Mouse (Mus musculus) limb, embryonic 15.5 days (tissue): ENCODE data around the gene Ndufs4. TPM values are rescaled to one million over a fixed set of nuclear protein-coding genes. Genes with fewer than 3 reads are reported as not detected.

Source experiments
- ATAC-seq: fragments of 200-750 bp; cut with Nextera tagmentation; 2 replicates; pipeline ENCODE4 v1.8.0; 2017; ENCODE audit warnings: low read depth, moderate TSS enrichment; ENCODE audit not compliant: insufficient number of reproducible peaks, low FRiP score, low TSS enrichment
- H3K27ac ChIP-seq: fragments of 300-500 bp; sonication (generic); 2 replicates; pipeline ENCODE4 v1.5.1; 2015; ENCODE audit warnings: moderate library complexity, mild to moderate bottlenecking, inconsistent platforms
- H3K27me3 ChIP-seq: fragments of 300-500 bp; sonication (generic); 2 replicates; pipeline ENCODE4 v1.6.1; 2015; ENCODE audit warnings: inconsistent platforms
- H3K36me3 ChIP-seq: fragments of 300-500 bp; sonication (generic); 2 replicates; pipeline ENCODE4 v1.6.1; 2015; ENCODE audit warnings: inconsistent platforms
- H3K4me1 ChIP-seq: fragments of 300-500 bp; sonication (generic); 2 replicates; pipeline ENCODE4 v1.6.1; 2015; ENCODE audit warnings: inconsistent platforms
- H3K4me2 ChIP-seq: fragments of 300-500 bp; sonication (generic); 2 replicates; pipeline ENCODE4 v1.6.1; 2015; ENCODE audit warnings: mild to moderate bottlenecking, inconsistent platforms
- H3K4me3 ChIP-seq: fragments of 300-500 bp; sonication (generic); 2 replicates; pipeline ENCODE4 v1.5.1; 2015; ENCODE audit warnings: mild to moderate bottlenecking, inconsistent platforms
- H3K9ac ChIP-seq: fragments of 300-500 bp; sonication (generic); 2 replicates; pipeline ENCODE4 v1.6.1; 2015; ENCODE audit warnings: inconsistent platforms
- H3K9me3 ChIP-seq: fragments of 300-500 bp; sonication (generic); 2 replicates; pipeline ENCODE4 v1.6.1; 2016; ENCODE audit warnings: inconsistent platforms
- WGBS: fragments of 180-500 bp; shearing (Covaris S2); methylation state at CpG from one replicate; pipeline ENCODE4 v1.1.7; 2015; 5-methylcytosine and 5-hydroxymethylcytosine counted together
- polyA plus RNA-seq: library from polyadenylated mRNA; unstranded; fragments of >200 nt; fragmentation: Nextera tagmentation; extraction: Ambion mirVana; gene quantifications from 2 replicates; pipeline ENCODE4 v1.2.1, GENCODE M21; 2015

Gene Ndufs4
- 241 and 251 TPM in 2 replicates for polyA plus RNA-seq

DNA sequence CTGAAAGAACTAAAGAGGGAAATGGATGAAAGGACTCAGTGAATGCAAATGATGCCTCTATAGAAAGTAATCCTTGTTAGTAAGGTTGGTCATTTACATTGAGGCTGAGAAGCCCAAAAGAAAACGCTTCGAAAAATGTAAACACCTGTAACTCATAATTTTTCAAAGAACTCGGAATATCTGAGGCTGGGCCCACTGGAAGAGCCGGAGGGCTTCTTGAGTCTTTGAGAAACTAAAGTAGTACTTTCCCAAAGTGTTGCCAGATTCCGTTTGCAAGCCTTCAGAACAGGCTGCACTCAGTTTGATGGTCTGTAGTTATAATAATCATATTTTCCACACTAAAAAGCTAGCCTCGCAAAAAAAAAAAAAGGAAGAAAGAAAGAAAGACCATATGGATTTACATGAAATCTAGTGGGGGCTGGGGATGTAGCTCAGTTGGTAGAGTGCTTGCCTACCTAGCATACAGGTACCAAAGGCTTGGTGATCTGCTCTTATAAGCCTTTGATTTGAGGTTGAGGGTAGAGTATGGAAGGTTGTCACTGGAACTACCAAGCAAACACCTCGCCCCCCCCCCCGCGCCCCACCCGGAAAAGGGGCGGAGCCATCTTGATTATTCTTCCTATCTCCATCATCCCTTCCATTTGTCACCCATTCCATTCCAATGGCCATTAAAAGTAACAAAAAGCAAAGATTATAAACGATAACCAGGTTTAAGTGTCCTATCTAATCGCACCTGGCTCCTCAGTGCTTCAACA lies at the start of gene Ndufs4:
Gene Ndufs4, minus strand, starts transcription at position 48 of the 755 bp plus-strand sequence.
- Histone ChIP-seq H3K4me2 (peak within 1 kb of the TSS; percentile 61), H3K4me1 (peaks cover 11% of the 10 kb centered on the region), H3K9me3 (no peaks in the 10 kb centered on the region), H3K9ac (peak within 1 kb of the TSS; percentile 73), H3K4me3 (peak within 1 kb of the TSS; percentile 91), H3K27ac (peak within 1 kb of the TSS; percentile 84), H3K27me3 (no peaks in the 10 kb centered on the region), H3K36me3 (peaks cover 3% of the 10 kb centered on the region; the same call in 1 of the 2 replicates)
- ATAC-seq = no peak
- WGBS = 31% methylated on average over 13 of the region's 13 CpGs

DNA sequence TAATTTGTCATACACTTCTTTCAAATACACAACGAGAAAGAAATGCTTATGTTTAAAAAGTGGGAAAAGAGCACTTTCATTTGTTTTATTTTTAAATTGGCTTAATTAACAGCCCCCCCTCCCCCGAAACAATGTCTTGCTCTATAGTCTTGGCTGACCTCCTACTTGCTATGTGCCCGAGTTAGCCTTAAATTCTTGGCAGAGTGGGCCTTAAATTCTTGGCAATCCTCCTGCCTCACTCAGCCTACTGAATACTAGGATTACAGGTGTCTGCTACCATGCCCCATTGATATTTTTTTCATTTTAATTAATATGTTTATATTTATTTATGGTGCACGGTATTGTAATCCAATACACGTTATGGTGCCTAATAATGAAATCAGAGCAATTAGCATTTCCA lies 44.4 kb upstream of the Ndufs4 start:
- Histone ChIP-seq H3K9me3 (no peaks in the 10 kb centered on the region), H3K4me1 (no peaks in the 10 kb centered on the region), H3K4me2 (no peak overlapping the region), H3K36me3 (no peaks in the 10 kb centered on the region), H3K4me3 (no peak overlapping the region), H3K27me3 (no peaks in the 10 kb centered on the region), H3K9ac (no peak overlapping the region), H3K27ac (no peak overlapping the region)
- no peak for ATAC-seq
- 73% methylated on average over 5 of the region's 5 CpGs for WGBS

DNA sequence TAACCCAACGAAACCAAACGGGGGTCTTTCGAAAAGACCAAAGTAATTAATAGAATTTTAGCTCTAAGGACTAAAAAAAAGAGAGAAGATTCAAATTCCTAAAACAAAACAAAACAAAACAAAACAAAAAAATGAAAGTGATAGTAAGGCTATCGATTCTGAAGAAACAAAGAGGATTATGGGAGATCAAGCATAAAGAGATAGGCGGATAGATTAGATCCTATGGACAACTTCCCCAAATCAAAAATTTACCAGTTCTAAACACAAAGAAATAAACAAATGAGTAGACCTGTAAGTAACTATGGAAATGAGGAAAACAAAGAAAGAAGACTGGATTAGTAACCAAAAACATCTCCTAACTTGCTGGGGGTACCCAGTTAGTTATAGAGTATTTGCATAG lies 37.2 kb upstream of the Ndufs4 start:
- no peaks in the 10 kb centered on the region for H3K4me1 ChIP-seq
- H3K4me3 ChIP-seq = no peak overlapping the region
- H3K9ac ChIP-seq = no peak overlapping the region
- WGBS = 95% methylated on average over 5 of the region's 5 CpGs
- no peak overlapping the region for H3K4me2 ChIP-seq
- no peak overlapping the region for H3K27ac ChIP-seq
- H3K36me3 ChIP-seq = no peaks in the 10 kb centered on the region
- no peak for ATAC-seq
- no peaks in the 10 kb centered on the region for H3K27me3 ChIP-seq
- H3K9me3 ChIP-seq = no peaks in the 10 kb centered on the region

DNA sequence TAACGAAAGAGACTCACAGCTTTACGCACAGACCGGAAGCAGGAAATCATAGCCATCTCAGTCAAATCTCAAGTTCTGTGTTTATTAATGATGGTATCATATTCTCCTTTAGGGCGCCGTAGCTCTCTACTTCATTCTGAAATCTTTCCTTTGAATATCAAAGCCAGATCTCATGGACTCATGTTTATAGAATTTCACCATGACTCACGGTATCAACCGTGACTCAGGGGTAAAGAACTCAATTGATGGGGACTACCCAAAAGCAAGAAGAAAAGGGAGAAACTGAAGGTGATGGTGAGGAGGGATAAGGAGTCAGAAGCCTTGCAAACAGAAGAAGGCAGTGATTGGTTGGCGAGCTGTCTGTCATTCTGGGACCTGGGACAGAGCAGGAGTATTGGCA lies 32.2 kb upstream of the Ndufs4 start:
- H3K9ac ChIP-seq = no peak overlapping the region
- no peaks in the 10 kb centered on the region for H3K4me1 ChIP-seq
- no peak for ATAC-seq
- H3K36me3 ChIP-seq = no peaks in the 10 kb centered on the region
- no peak overlapping the region for H3K27ac ChIP-seq
- 65% methylated on average over 8 of the region's 8 CpGs for WGBS
- H3K27me3 ChIP-seq = no peaks in the 10 kb centered on the region
- no peak overlapping the region for H3K4me3 ChIP-seq
- H3K4me2 ChIP-seq = no peak overlapping the region
- H3K9me3 ChIP-seq = no peaks in the 10 kb centered on the region

DNA sequence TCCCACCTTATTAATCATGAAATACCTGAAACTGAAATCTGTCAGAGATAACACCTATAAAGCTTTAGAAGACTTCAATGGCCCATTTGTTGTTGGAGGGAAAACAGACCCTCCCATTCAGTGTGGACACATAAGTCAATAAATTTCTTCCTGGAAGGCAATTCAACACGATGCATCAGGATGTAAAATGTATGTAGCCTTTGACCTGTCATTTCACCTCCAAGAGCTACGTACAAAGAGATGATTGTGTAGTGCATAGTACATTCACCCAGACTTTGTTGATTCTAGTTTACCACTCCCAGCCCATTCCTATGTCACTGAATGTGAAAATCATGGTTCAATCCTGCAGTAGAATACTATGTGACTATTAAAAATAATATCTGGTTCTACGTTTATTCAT lies 31.3 kb upstream of the Ndufs4 start:
- Histone ChIP-seq H3K4me1 (no peaks in the 10 kb centered on the region), H3K27me3 (no peaks in the 10 kb centered on the region)

DNA sequence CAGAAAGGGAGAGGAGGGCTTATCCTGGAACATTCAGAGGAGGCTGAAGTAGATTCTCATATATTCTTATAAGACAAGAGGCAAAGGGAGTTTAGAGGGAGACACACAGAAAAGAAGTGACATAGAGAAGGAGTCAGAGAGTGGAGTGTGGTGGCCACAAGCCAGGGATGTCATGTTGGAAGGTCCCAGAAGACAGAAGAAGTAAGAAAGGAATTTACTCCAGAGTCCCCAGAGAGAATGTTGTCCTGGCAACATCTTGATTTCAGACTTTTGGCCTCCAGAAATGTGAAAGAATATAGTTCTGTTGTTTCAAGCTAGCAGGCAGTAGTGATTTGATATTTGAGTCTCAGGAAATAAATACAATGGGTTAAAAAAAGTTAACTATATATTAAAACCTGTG lies 24.3 kb upstream of the Ndufs4 start:
- no peak for ATAC-seq
- Histone ChIP-seq H3K9ac (no peak overlapping the region), H3K36me3 (no peaks in the 10 kb centered on the region), H3K27ac (no peak overlapping the region), H3K4me3 (no peak overlapping the region), H3K9me3 (no peaks in the 10 kb centered on the region), H3K27me3 (no peaks in the 10 kb centered on the region), H3K4me2 (no peak overlapping the region), H3K4me1 (no peaks in the 10 kb centered on the region)

More for the DNA sequence above, 31.3 kb upstream of the Ndufs4 start:
- ATAC-seq = no peak
- H3K36me3 ChIP-seq = no peaks in the 10 kb centered on the region
- H3K9ac ChIP-seq = no peak overlapping the region
- H3K4me3 ChIP-seq = no peak overlapping the region
- H3K4me2 ChIP-seq = no peak overlapping the region
- no peaks in the 10 kb centered on the region for H3K9me3 ChIP-seq
- 70% methylated on average over 3 of the region's 3 CpGs for WGBS
- no peak overlapping the region for H3K27ac ChIP-seq

DNA sequence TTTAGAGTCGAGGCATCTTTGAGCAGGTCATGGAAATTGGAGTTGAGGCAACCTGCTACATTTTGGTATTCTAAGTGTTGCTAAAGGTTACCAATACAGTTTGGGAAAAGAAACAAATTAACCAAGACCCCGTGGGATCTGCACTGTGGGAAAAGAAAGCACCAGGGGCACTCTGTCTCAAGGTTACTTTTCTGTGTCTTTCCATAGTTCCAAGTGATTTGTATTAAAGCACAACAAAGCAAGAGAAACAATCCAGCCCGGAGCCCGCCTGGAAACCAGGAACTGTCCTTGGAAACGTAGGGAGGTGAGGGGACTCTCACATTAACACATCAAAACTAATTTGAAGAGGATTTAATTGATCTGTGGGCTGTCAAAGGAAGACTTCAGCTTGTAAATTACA lies 18.8 kb upstream of the Ndufs4 start:
- no peak overlapping the region for H3K9ac ChIP-seq
- no peaks in the 10 kb centered on the region for H3K27me3 ChIP-seq
- H3K36me3 ChIP-seq = no peaks in the 10 kb centered on the region
- no peak for ATAC-seq
- no peak overlapping the region for H3K27ac ChIP-seq
- no peaks in the 10 kb centered on the region for H3K4me1 ChIP-seq
- WGBS = 21% methylated on average over 5 of the region's 5 CpGs
- no peak overlapping the region for H3K4me2 ChIP-seq
- H3K9me3 ChIP-seq = no peaks in the 10 kb centered on the region
- no peak overlapping the region for H3K4me3 ChIP-seq

DNA sequence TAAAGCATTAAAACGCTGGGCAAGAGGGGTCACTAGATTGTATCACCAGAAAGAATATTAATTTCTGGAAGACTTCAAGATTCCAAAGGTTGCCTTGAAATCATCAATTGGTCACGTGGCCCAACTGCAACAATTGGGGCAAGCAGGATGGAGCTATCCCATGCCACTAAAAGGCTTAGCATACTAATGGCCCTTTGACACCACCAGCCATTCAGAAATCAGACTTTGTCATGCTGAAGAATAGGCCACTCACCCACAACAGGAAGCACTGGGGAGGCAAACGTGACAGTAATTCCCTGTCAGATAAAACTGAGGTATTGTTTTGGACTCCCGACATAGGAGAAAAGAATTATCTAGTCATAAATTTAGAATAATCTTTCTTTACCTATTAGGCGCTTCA lies 18.4 kb upstream of the Ndufs4 start:
- WGBS = 28% methylated on average over 5 of the region's 5 CpGs
- H3K27ac ChIP-seq = no peak overlapping the region
- no peak for ATAC-seq
- no peak overlapping the region for H3K9ac ChIP-seq
- H3K36me3 ChIP-seq = no peaks in the 10 kb centered on the region
- no peak overlapping the region for H3K4me2 ChIP-seq
- H3K4me3 ChIP-seq = no peak overlapping the region
- H3K9me3 ChIP-seq = no peaks in the 10 kb centered on the region
- no peaks in the 10 kb centered on the region for H3K27me3 ChIP-seq
- no peaks in the 10 kb centered on the region for H3K4me1 ChIP-seq

DNA sequence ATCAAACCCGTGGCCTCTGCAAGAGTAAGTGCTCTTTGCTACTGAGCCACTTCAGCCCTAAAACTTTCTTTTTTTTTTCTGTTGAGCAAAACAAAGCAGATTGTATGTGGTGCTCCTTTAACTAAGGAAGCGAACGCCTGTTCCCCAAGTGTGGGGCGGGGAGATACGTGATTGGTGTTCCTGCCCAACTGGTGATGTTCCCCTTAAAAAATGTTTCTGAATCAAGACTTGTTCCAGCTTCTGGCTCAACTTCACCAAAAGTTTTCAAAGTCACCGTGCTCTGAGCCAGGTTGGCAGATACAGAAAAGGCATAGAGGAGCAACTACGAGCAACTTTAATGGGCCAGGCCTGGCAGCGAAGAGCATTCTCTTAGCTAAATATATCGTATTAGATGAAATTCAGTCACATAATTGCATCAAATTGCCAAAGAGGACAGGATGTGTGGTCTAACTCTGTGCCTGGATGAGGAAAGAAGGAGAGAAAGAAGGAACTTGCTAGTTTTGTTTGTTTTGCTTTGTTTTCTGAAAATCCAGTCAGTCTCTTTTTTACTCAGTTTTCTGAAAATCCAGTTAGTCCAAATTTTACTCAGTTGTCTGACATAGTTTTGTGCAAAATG lies 17.1 kb upstream of the Ndufs4 start:
- no peak overlapping the region for H3K9ac ChIP-seq
- ATAC-seq = no peak
- 76% methylated on average over 9 of the region's 9 CpGs for WGBS
- H3K4me1 ChIP-seq = no peaks in the 10 kb centered on the region
- H3K27me3 ChIP-seq = no peaks in the 10 kb centered on the region
- no peak overlapping the region for H3K27ac ChIP-seq
- no peak overlapping the region for H3K4me2 ChIP-seq
- no peaks in the 10 kb centered on the region for H3K36me3 ChIP-seq
- H3K4me3 ChIP-seq = no peak overlapping the region
- H3K9me3 ChIP-seq = no peaks in the 10 kb centered on the region

DNA sequence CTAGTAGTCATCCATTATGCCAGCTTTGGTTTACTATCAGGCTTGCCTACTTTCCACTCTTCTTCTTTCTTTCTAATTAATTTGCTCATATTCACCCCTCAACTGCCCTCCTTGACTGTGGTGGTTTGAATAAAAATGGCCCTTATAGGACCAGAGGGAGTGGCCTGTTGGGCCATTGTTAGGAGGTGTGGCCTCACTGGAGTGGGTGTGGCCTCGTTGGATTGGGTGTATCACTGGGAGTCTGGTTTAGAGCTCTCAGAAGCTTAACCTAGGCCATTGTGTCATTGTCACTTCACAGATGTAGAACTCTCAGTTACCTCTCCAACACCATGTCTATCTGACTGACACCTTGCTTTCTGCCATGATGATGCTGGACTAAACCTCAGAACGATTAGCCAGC lies 10.8 kb upstream of the Ndufs4 start:
- Histone ChIP-seq H3K27ac (no peak overlapping the region), H3K9ac (no peak overlapping the region), H3K4me2 (no peak overlapping the region), H3K4me3 (no peak overlapping the region), H3K4me1 (no peaks in the 10 kb centered on the region), H3K36me3 (no peaks in the 10 kb centered on the region), H3K27me3 (no peaks in the 10 kb centered on the region), H3K9me3 (no peaks in the 10 kb centered on the region)
- 70% methylated on average over 2 of the region's 2 CpGs for WGBS
- ATAC-seq = no peak

DNA sequence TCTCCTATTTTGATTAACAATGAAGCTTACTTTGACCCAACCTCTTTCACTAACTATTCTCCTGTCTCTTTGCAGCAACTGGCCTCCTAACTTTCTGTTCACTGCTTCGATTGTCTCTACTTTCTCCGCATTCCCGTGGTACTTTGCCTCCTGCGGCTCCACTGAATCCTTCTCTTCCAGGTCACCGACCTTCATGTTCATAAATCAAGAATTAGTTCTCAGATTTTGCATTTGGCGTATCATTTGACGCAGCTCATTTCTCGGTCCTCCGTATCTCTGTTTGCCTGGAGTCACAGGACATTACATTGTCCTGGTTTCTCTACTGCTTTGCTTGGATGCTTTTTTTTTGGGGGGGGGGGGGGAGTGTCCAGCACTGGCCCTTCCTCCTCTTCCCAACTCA lies 9.2 kb upstream of the Ndufs4 start:
- H3K4me2 ChIP-seq = no peak overlapping the region
- no peak for ATAC-seq
- H3K9ac ChIP-seq = no peak overlapping the region
- no peaks in the 10 kb centered on the region for H3K36me3 ChIP-seq
- no peaks in the 10 kb centered on the region for H3K4me1 ChIP-seq
- H3K27ac ChIP-seq = no peak overlapping the region
- no peaks in the 10 kb centered on the region for H3K9me3 ChIP-seq
- no peak overlapping the region for H3K4me3 ChIP-seq
- 78% methylated on average over 9 of the region's 9 CpGs for WGBS
- H3K27me3 ChIP-seq = no peaks in the 10 kb centered on the region

DNA sequence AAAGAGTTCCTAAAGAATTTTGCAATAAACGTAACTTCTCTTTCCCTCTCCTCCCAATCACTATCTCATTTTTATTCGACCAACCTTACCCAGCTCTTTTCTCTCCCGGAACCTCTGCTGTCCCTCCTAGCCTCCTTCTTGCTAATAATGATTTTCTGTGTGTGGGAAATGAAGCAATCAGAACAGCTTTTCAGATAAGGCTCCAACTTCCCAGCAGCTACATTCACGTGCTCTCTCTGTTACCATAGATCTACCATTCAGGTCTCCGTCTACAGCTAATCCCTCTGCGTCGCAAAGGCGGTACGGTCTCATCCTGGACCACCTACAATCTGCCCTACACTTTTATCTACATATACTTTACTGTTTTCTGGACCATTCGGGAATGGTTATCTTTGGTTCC lies 8.8 kb upstream of the Ndufs4 start:
- Histone ChIP-seq H3K36me3 (no peaks in the 10 kb centered on the region), H3K4me3 (no peak overlapping the region), H3K4me2 (no peak overlapping the region), H3K27ac (no peak overlapping the region), H3K27me3 (no peaks in the 10 kb centered on the region), H3K9ac (no peak overlapping the region), H3K9me3 (no peaks in the 10 kb centered on the region), H3K4me1 (no peaks in the 10 kb centered on the region)
- no peak for ATAC-seq
- 80% methylated on average over 10 of the region's 10 CpGs for WGBS
